Mouse (Mus musculus) olfactory bulb, adult 2 months (tissue): Measurements from ENCODE around the gene Cbx7. TPM values are rescaled to one million over a fixed set of nuclear protein-coding genes. Genes with fewer than 3 reads are reported as not detected.

Experiments
- H3K27ac ChIP-seq: fragments of 200-500 bp; 2 replicates; pipeline ENCODE4 v1.5.1; 2012; ENCODE audit warnings: low read depth, low read length; ENCODE audit not compliant: insufficient read depth
- H3K4me1 ChIP-seq: fragments of 200-500 bp; 2 replicates; pipeline ENCODE4 v1.6.1; 2012; ENCODE audit warnings: low read length; ENCODE audit not compliant: control insufficient read depth, insufficient read depth
- H3K4me3 ChIP-seq: fragments of 200-500 bp; 2 replicates; pipeline ENCODE4 v1.5.1; 2012; ENCODE audit warnings: mild to moderate bottlenecking, low read depth, low read length, moderate library complexity; ENCODE audit not compliant: insufficient read depth
- CTCF ChIP-seq: fragments of 200-500 bp; IDR thresholded peaks from 2 replicates; pipeline ENCODE4 v1.5.1; 2012; ENCODE audit warnings: low read depth, mild to moderate bottlenecking, low read length, moderate library complexity; ENCODE audit not compliant: insufficient read depth
- POLR2A ChIP-seq: fragments of 200-500 bp; IDR thresholded peaks from 2 replicates; pipeline ENCODE4 v1.6.1; 2012; ENCODE audit warnings: mild to moderate bottlenecking, low read depth, low read length, moderate library complexity; ENCODE audit not compliant: insufficient read depth
- WGBS: fragments of 180-500 bp; shearing (Covaris S2); methylation state at CpG from one replicate; pipeline ENCODE4 v1.1.7; 2018; 5-methylcytosine and 5-hydroxymethylcytosine counted together
- polyA plus RNA-seq: library from polyadenylated mRNA; stranded (reverse); fragments of >200 nt; gene quantifications from 2 replicates; pipeline ENCODE4 v1.2.4, GENCODE M21; 2012; ENCODE audit warnings: low replicate concordance; ENCODE audit not compliant: missing spikeins, insufficient read depth, insufficient read length

Gene Cbx7
- polyA plus RNA-seq, 1 experiment: not detected

DNA sequence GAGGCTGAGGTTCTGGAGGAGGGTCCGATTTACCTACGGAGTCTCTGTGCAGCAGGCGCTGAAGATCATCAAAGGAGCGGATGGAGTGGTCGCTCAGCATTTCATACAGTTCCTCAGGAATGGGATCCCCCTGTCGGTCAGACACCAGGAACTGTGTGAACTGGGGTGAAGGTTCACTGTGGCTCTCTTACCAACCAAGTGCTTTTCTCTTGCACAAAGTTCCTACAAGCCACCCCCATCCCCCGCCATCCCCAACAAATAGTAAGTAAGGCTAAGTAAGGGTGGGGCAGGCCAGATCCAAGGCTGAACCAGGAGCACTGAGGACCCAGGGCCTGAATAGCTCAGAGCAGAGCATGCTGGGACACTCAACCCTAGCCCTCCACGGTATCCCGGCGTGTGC is 34.5 kb upstream of the Cbx7 start:
- peaks cover 28% of the 10 kb centered on the region for H3K4me1 ChIP-seq
- H3K27ac ChIP-seq: peak overlapping the region; percentile 23; the same call in 1 of the 2 replicates
- WGBS: 83% methylated on average over 10 of the region's 10 CpGs
- H3K4me3 ChIP-seq: no peak overlapping the region
- TF ChIP-seq POLR2A (no peak), CTCF (no peak)

DNA sequence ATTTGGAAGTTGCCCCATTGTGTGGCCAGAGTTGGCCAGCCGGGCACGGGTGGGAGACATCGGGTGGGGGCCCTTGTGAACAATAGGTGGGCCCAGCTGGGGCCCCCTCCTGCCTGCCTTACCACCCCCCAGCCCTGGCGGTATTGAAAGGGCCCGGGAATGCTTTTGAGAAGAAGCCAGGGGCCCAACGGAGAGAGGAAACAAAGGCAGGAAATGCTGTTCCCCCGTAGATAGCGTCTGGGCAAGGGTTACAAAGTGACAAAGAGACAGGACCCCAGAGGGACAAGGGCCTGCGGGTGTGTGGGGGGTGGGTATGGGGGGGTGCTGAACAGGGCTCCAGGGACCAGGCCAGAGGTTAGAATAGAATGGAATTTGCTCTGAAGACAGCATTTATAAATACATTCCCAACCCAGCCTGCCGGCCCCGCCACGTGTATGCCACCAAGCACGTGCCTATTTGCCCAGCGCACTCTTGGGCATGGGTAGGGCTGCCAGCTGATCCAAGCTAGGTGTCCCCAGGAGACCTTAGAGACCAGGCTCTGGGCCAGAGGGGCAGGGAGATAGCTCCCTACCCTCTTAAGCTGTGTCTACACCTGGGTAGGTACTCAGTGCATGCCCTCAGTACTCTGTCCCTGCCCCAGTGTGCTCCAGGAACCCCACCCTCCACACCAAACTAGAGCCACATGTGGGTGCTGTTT is 33.9 kb upstream of the Cbx7 start:
- no peak for TF ChIP-seq CTCF
- WGBS: 33% methylated on average over 14 of the region's 14 CpGs
- Histone ChIP-seq H3K27ac (peak overlapping the region; percentile 23; the same call in 1 of the 2 replicates), H3K4me1 (peaks cover 22% of the 10 kb centered on the region), H3K4me3 (no peak overlapping the region)

DNA sequence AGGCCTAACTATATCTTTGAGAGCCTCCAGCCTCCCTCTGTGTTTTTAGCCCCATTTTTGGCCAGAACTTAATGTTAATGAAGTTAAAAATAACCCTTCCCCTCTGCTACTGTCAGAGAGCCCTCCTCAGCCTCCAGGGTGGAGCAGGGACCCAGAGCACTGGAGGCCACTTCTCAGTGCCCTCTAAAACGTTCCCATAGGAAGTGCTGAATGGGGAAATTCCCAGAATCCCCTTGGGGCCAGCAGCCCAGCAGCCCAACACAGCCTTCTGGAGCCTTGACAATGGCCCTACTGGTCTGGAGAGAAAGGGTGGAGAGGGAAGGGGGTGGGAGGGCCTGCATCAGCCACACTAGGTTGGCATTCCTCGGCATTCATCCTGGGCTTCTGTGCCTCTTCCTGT is 32.7 kb upstream of the Cbx7 start:
- WGBS: 68% methylated on average over 2 of the region's 2 CpGs
- Histone ChIP-seq H3K4me1 (peaks cover 21% of the 10 kb centered on the region), H3K27ac (no peak overlapping the region), H3K4me3 (no peak overlapping the region)
- TF ChIP-seq POLR2A (no peak), CTCF (no peak)

DNA sequence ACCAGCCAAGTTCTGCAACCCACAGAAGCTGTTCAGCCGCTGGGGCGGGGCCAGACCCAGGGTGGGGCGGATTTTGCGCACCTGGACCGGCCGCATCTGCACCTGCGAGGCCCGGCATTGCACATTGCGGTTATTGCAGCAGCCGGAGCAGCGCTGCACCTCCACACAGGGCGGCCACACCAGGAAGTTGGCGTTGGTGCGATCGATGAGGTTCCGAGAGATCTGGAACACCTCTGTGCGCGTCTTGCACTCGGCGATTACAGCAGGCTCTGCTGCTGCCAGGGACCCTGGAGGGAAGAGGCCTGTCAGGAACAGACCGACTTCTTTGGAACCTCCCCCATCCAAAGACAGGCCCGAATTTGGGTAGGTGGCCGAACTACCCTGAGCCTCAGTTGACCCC is 30.7 kb upstream of the Cbx7 start:
- TF ChIP-seq CTCF (no peak), POLR2A (no peak)
- Histone ChIP-seq H3K4me1 (peaks cover 21% of the 10 kb centered on the region), H3K4me3 (no peak overlapping the region), H3K27ac (no peak overlapping the region)
- whole genome bisulfite sequencing: 96% methylated on average over 23 of the region's 23 CpGs

DNA sequence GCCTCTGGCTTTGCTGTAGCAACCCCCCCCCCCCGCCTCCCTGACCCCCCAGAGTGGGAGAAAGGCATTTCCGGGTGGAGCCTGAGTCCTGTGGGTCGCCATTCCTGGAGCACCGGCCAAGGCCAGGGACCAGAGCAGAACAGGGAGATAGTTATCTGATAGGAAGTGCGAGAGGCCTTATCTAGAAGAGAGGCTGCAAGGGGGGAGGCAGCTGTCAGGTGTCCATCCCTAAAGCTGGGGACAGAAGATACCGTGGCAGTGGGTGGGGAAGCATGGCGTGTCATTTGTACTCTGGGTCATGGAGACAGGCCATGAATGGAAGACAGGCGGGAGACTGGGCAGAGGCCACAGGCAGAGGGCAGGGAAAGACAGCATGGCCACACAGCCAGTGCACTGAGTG is 29.8 kb upstream of the Cbx7 start:
- Histone ChIP-seq H3K4me3 (no peak overlapping the region), H3K4me1 (peaks cover 21% of the 10 kb centered on the region), H3K27ac (no peak overlapping the region)
- 72% methylated on average over 8 of the region's 8 CpGs for WGBS
- no peak for TF ChIP-seq CTCF
- TF ChIP-seq POLR2A: no peak

DNA sequence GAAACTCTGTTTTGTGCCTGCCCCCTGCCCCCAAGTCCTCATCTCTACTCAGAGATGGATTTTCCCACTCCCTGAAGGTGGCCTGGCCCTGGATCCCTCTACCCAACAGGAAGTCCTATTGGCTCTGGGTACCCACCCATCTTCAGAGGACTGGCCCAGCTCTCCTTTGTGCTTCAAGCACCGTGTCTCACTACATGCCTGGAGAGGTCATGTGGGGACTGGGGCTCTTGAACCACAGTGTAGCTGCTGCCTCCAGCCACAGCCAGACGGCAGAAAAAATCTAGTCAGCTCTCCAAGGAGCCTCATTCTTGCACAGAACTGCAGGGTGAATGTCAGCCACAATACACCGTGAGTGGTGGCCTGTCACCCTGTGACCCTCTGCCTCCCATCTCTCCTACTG is 27.1 kb upstream of the Cbx7 start:
- TF ChIP-seq CTCF: no peak
- no peak for TF ChIP-seq POLR2A
- 69% methylated on average over 3 of the region's 3 CpGs for WGBS

DNA sequence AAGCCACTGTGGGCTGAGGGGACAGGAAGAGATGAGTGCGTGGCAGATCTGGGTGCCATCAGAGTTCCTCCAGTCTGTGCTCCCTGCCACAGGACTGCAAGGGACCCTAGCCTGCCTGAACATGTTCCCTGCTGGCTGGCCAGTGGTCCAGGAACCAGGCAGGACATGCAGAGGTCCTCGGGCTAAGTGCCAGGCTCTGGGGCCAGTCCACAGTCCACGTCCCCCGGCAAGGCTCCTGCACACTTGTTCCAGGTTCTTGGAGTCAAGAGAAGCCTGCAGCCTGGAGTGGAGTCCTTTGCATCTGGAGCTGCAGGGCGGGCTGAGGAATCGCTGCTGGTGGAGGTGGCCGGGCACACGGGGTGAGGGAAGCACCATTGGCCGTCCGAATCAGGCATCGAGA is 25.9 kb upstream of the Cbx7 start:
- H3K27ac ChIP-seq: no peak overlapping the region
- no peak overlapping the region for H3K4me3 ChIP-seq
- WGBS: 94% methylated on average over 11 of the region's 11 CpGs
- H3K4me1 ChIP-seq: no peaks in the 10 kb centered on the region
- no peak for TF ChIP-seq POLR2A
- no peak for TF ChIP-seq CTCF

More for the DNA sequence above, 27.1 kb upstream of the Cbx7 start:
- H3K27ac ChIP-seq: no peak overlapping the region
- no peaks in the 10 kb centered on the region for H3K4me1 ChIP-seq
- no peak overlapping the region for H3K4me3 ChIP-seq

DNA sequence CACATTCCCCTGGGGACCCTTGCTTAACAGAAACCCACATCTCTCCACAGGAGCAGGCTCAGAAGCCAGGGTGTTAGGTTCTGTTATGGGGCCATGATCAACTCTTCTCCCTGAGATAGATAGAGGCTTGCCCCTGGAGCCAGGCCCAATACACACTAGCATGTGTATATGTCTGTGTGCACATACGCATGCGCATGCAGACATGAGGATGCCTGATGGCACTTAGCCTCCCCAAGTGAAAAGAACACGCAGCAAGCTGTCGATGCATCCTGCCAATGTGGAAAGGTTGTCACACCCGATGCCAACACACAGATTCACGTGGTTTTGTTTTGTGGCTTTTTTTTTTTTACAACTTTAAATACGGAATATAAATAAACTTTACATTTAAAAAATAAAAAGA is 24.6 kb upstream of the Cbx7 start:
- H3K4me3 ChIP-seq: no peak overlapping the region
- WGBS: 90% methylated on average over 7 of the region's 7 CpGs
- TF ChIP-seq POLR2A (no peak), CTCF (no peak)

DNA sequence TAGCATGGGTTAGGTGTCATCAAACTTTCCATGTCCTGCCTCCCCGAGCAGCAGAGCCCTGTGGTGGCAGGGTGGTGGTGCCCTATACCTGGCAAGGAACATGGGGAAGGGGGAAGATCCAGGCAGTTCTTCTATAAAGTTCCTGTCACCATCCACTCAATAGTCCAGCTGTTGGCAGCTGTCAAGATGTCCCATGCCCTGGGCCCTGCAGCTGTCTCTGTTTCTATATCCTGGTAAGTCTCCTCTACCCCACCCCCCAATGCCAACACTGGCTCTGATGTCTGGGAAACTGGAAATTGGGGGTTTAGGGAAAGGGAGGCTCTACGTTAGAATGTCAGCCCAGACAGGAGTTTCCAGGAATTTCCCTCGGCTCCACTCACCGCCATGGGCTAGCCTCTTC is 23.6 kb upstream of the Cbx7 start:
- no peak overlapping the region for H3K27ac ChIP-seq
- H3K4me1 ChIP-seq: no peaks in the 10 kb centered on the region
- no peak overlapping the region for H3K4me3 ChIP-seq
- 73% methylated on average over 4 of the region's 4 CpGs for WGBS
- no peak for TF ChIP-seq CTCF

More for the DNA sequence above, 24.6 kb upstream of the Cbx7 start:
- no peak overlapping the region for H3K27ac ChIP-seq
- H3K4me1 ChIP-seq: no peaks in the 10 kb centered on the region

DNA sequence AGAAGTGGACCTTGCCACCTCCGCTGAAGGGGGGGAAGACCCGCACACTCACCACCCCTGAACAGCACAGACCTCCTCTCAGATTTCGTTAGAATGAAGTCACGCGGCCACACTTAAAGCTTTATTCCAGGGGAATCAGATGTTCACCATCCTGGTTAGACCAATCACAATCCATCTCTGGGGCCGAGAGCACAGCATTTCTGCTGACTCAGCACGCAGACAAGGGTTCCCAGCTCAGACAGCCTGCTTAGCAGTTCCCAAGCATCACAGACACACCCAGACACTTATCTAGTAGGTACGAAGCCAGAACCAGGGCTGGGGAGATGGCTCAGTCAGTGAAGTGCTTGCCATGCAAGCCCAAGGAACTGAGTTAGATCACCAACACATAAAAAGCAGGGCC is 15.3 kb upstream of the Cbx7 start:
- H3K4me1 ChIP-seq: no peaks in the 10 kb centered on the region
- WGBS: 81% methylated on average over 8 of the region's 8 CpGs
- no peak overlapping the region for H3K27ac ChIP-seq
- H3K4me3 ChIP-seq: no peak overlapping the region
- no peak for TF ChIP-seq CTCF
- no peak for TF ChIP-seq POLR2A
